Mouse (Mus musculus): Measurements from ENCODE around the gene Patz1. TPM values are rescaled to one million over a fixed set of nuclear protein-coding genes. Genes with fewer than 3 reads are reported as not detected.

Gene Patz1
- total RNA-seq, 2 experiments from 2014 or later = 50.6 to 51.5 TPM

GRCm38 (mm10) chr11:3348576-3349342 is 60.1 kb downstream of the Patz1 start:
- DNase-seq (ENCODE audit: low spot score in 2 of 2) = no peak

- DNase-seq (ENCODE audit: low spot score in 2 of 2) = no peak
Measured at GRCm38 (mm10) chr11:3349343-3349695, 60.6 kb downstream of the Patz1 start.

- DNase-seq (ENCODE audit: low spot score in 2 of 2) = no peak
Measured at GRCm38 (mm10) chr11:3352131-3352530, 63.5 kb downstream of the Patz1 start.

GRCm38 (mm10) chr11:3352990-3353585 is 64.4 kb downstream of the Patz1 start:
- DNase-seq (ENCODE audit: low spot score in 2 of 2) = no peak

Other genes with a start within 250 kb of the Patz1 start
- gene Sfi1, start 95.4 kb upstream of the Patz1 start, total RNA-seq (2021) = 10 to 100 TPM; 53.9 to 67.2 TPM
- gene Eif4enif1, start 86.5 kb upstream of the Patz1 start, total RNA-seq (2021) = 10 to 100 TPM; 61.8 to 75.5 TPM
- 10 to 100 TPM; 92.5 to 93.4 TPM for gene Drg1, start 22.5 kb upstream of the Patz1 start, total RNA-seq (2021)
- gene Pik3ip1, start 41.5 kb downstream of the Patz1 start, total RNA-seq (2021) = 10 to 100 TPM; 41.6 to 46.5 TPM
- gene Limk2, start 120.3 kb downstream of the Patz1 start, total RNA-seq (2021) = 10 to 100 TPM; 90.1 to 97.5 TPM
- gene Rnf185, start 163.5 kb downstream of the Patz1 start, total RNA-seq (2021) = 10 to 100 TPM; 30.2 to 32.2 TPM
- 1 to 10 TPM; 2.3 to 2.9 TPM for gene Pla2g3, start 199.4 kb downstream of the Patz1 start, total RNA-seq (2021)
- 10 to 100 TPM; 79.2 to 82.5 TPM for gene Inpp5j, start 215.9 kb downstream of the Patz1 start, total RNA-seq (2021)
- 100 to 1,000 TPM; 194 to 199 TPM for gene Selenom, start 225.8 kb downstream of the Patz1 start, total RNA-seq (2021)

Data from layer of hippocampus, adult 18-20 months (tissue).